Mouse (Mus musculus) thymus, postnatal 25 days (tissue): ENCODE data around the gene Ostm1.

Experiments
- DNase-seq: peaks from one replicate; pipeline ENCODE4 v3.0.0; 2022

The Ostm1 gene

GRCm38 (mm10) chr10:42630596-42631355 lies 47.2 kb downstream of the Ostm1 start:
- DNase-seq: no peak

GRCm38 (mm10) chr10:42631754-42632452 lies 48.3 kb downstream of the Ostm1 start:
- peak; percentile 4 for DNase-seq

- DNase-seq: peak; percentile 4
These were observed 49.1 kb downstream of the Ostm1 start for GRCm38 (mm10) chr10:42632453-42633360.

- peak; percentile 26 for DNase-seq
These were observed 49.9 kb downstream of the Ostm1 start for GRCm38 (mm10) chr10:42633361-42634121.

- DNase-seq: no peak
These were observed 50.6 kb downstream of the Ostm1 start for GRCm38 (mm10) chr10:42634122-42634720.

GRCm38 (mm10) chr10:42635046-42635445 lies 51.4 kb downstream of the Ostm1 start:
- peak; percentile 11 for DNase-seq

GRCm38 (mm10) chr10:42635566-42636359 lies 52.1 kb downstream of the Ostm1 start:
- no peak for DNase-seq

- peak; percentile 13 for DNase-seq
These were observed 52.9 kb downstream of the Ostm1 start for GRCm38 (mm10) chr10:42636360-42637182.

- peak; percentile 35 for DNase-seq
These were observed 53.7 kb downstream of the Ostm1 start for GRCm38 (mm10) chr10:42637183-42637788.

GRCm38 (mm10) chr10:42639856-42640255 lies 56.2 kb downstream of the Ostm1 start:
- DNase-seq: no peak

- no peak for DNase-seq
These were observed 60.0 kb downstream of the Ostm1 start for GRCm38 (mm10) chr10:42643638-42644037.

- no peak for DNase-seq
These were observed 62.7 kb downstream of the Ostm1 start for GRCm38 (mm10) chr10:42646340-42646739.

- DNase-seq: no peak
These were observed 78.3 kb downstream of the Ostm1 start for GRCm38 (mm10) chr10:42661916-42662315.

GRCm38 (mm10) chr10:42669970-42670369 lies 86.3 kb downstream of the Ostm1 start:
- no peak for DNase-seq

- DNase-seq: peak; percentile 35
These were observed 89.2 kb downstream of the Ostm1 start for GRCm38 (mm10) chr10:42672798-42673197.

- no peak for DNase-seq
These were observed 91.9 kb downstream of the Ostm1 start for GRCm38 (mm10) chr10:42675571-42675970.

GRCm38 (mm10) chr10:42678331-42678730 lies 94.7 kb downstream of the Ostm1 start:
- DNase-seq: no peak

- DNase-seq: peak; percentile 95
These were observed 95.2 kb downstream of the Ostm1 start for GRCm38 (mm10) chr10:42678755-42679364.

GRCm38 (mm10) chr10:42679586-42679985 lies 96.0 kb downstream of the Ostm1 start:
- no peak for DNase-seq
